Mouse (Mus musculus) ES-E14 (cell line): ENCODE data around the gene Nav1. TPM values are rescaled to one million over a fixed set of nuclear protein-coding genes. Genes with fewer than 3 reads are reported as not detected.

Experiments used
- DNase-seq: peaks from one replicate; pipeline ENCODE4 v3.0.0-alpha.2; 2013; ENCODE audit warnings: low read depth, low spot score
- H3K27ac ChIP-seq: 2 replicates; pipeline ENCODE4 v1.5.1; 2012; ENCODE audit warnings: low read depth, mild to moderate bottlenecking, low read length, moderate library complexity, mixed read lengths; ENCODE audit not compliant: poor library complexity, insufficient read depth, severe bottlenecking
- H3K36me3 ChIP-seq: 2 replicates; pipeline ENCODE4 v1.6.1; 2012; ENCODE audit warnings: mild to moderate bottlenecking, low read length, moderate library complexity, mixed read lengths; ENCODE audit not compliant: control insufficient read depth, poor library complexity, insufficient read depth, severe bottlenecking
- H3K4me1 ChIP-seq, 2 experiments: fragments of 150-350 bp in 1 of 2; sonication (generic) in 1 of 2; 2 replicates each; pipeline ENCODE4 v1.6.1; 2012; ENCODE audit warnings: low read length in 2 of 2, mild to moderate bottlenecking in 1 of 2, mixed read lengths in 1 of 2; ENCODE audit not compliant: control insufficient read depth in 2 of 2, insufficient read depth in 2 of 2, poor library complexity in 1 of 2
- H3K4me3 ChIP-seq, 2 experiments: fragments of 150-350 bp in 1 of 2; sonication (generic) in 1 of 2; 2 replicates each; pipeline ENCODE4 v1.5.1; 2012; ENCODE audit warnings: low read length in 2 of 2, low read depth in 1 of 2, mild to moderate bottlenecking in 1 of 2, mixed read lengths in 1 of 2; ENCODE audit not compliant: insufficient read depth in 1 of 2, poor library complexity in 1 of 2, severe bottlenecking in 1 of 2
- H3K9ac ChIP-seq: 2 replicates; pipeline ENCODE4 v1.6.1; 2012; ENCODE audit warnings: low read depth, mild to moderate bottlenecking, low read length, mixed read lengths; ENCODE audit not compliant: poor library complexity, insufficient read depth, severe bottlenecking
- H3K9me3 ChIP-seq: fragments of 150-350 bp; sonication (generic); 2 replicates; pipeline ENCODE4 v1.6.1; 2012; ENCODE audit warnings: low read depth, mild to moderate bottlenecking, low read length; ENCODE audit not compliant: control insufficient read depth, insufficient read depth
- CHD2 ChIP-seq: IDR thresholded peaks from 2 replicates; pipeline ENCODE4 v1.6.1; 2014; ENCODE audit warnings: mild to moderate bottlenecking, low read depth, low read length, inconsistent platforms
- HCFC1 ChIP-seq: IDR thresholded peaks from 2 replicates; pipeline ENCODE4 v1.6.1; 2012; ENCODE audit warnings: low read length, inconsistent platforms, borderline replicate concordance; ENCODE audit not compliant: insufficient read depth
- MAFK ChIP-seq: IDR thresholded peaks from 2 replicates; pipeline ENCODE4 v1.6.1; 2014; ENCODE audit warnings: mild to moderate bottlenecking, low read depth, low read length, inconsistent platforms; ENCODE audit not compliant: insufficient read depth
- ZC3H11A ChIP-seq: IDR thresholded peaks from 2 replicates; pipeline ENCODE4 v1.6.1; 2012; ENCODE audit warnings: low read depth, mild to moderate bottlenecking, inconsistent platforms, low read length, borderline replicate concordance
- ZNF384 ChIP-seq: IDR thresholded peaks from 2 replicates; pipeline ENCODE4 v1.6.1; 2012; ENCODE audit warnings: low read depth, low read length, inconsistent platforms
- in situ Hi-C, 2 experiments: fragments of 600-800 bp; cut with MboI; formaldehyde crosslinking; loops; one replicate each; pipeline ENCODE4 v1.15.1; 2025; ENCODE audit warnings: low sequenced_read_pairs in 2 of 2, inconsistent platforms in 1 of 2; ENCODE audit not compliant: unreplicated experiment in 2 of 2
- total RNA-seq: library from RNA; depleted of rRNA; stranded (reverse); fragments of 300-350 nt; gene quantifications from 2 replicates; pipeline ENCODE4 v1.2.3, GENCODE M21; 2012

Gene Nav1
- total RNA-seq, 1 experiment = 11.4 TPM

- Histone ChIP-seq H3K36me3 (peaks cover 6% of the 10 kb centered on the region; the same call in 1 of the 2 replicates), H3K27ac (no peak overlapping the region), H3K9me3 (no peaks in the 10 kb centered on the region), H3K9ac (no peak overlapping the region), H3K4me1 (peaks cover 0 to 3% of the 10 kb centered on the region in 2 experiments; a peak in 2 of 4 replicates), H3K4me3 (no peak overlapping the region)
- TF ChIP-seq MAFK = no peak
- no peak for TF ChIP-seq CHD2
- TF ChIP-seq HCFC1 = no peak
- TF ChIP-seq ZC3H11A = no peak
- no peak for DNase-seq
- in situ Hi-C loops = no loop called here
These were observed 123.1 kb downstream of the Nav1 start for GRCm38 (mm10) chr1:135483971-135484370.

DNA sequence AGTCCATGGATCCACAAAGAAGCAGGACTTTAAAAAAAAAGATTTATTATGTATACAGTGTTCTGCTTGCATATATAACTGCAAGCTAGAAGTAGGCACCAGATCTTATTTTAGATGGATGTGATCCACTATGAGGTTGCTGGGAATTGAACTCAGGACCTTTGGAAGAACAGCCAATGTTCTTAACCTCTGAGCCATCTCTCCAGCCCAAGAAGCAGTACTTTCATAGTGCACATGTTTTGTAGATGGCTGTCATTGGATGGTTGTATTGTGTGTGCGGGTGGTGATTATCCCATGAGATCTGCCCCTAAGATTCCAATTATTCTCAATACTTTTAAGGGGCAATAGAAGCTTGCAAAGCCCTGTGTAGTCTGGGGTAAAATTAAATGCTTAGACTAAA, 124.4 kb downstream of the Nav1 start:
- TF ChIP-seq CHD2 (no peak), ZNF384 (no peak), HCFC1 (no peak), ZC3H11A (no peak)
- H3K9me3 ChIP-seq = no peaks in the 10 kb centered on the region
- DNase-seq = no peak
- H3K36me3 ChIP-seq = peaks cover 6% of the 10 kb centered on the region
- no peak overlapping the region for H3K27ac ChIP-seq
- in situ Hi-C loops = no loop called here
- H3K9ac ChIP-seq = no peak overlapping the region
- peaks cover 0 to 6% of the 10 kb centered on the region in 2 experiments; a peak in 2 of 4 replicates for H3K4me1 ChIP-seq
- H3K4me3 ChIP-seq = no peak overlapping the region

GRCm38 (mm10) chr1:135481656-135482055, 125.4 kb downstream of the Nav1 start:
- peaks cover 0 to 6% of the 10 kb centered on the region in 2 experiments; a peak in 2 of 4 replicates for H3K4me1 ChIP-seq
- H3K36me3 ChIP-seq = peaks cover 9% of the 10 kb centered on the region
- no peak overlapping the region for H3K27ac ChIP-seq
- no peak overlapping the region for H3K9ac ChIP-seq
- H3K9me3 ChIP-seq = no peaks in the 10 kb centered on the region
- no peak for DNase-seq
- no peak for TF ChIP-seq ZNF384
- no peak for TF ChIP-seq MAFK
- no peak for TF ChIP-seq HCFC1
- no peak for TF ChIP-seq ZC3H11A
- no peak for TF ChIP-seq CHD2
- in situ Hi-C loops = no loop called here
- H3K4me3 ChIP-seq = no peak overlapping the region

DNA sequence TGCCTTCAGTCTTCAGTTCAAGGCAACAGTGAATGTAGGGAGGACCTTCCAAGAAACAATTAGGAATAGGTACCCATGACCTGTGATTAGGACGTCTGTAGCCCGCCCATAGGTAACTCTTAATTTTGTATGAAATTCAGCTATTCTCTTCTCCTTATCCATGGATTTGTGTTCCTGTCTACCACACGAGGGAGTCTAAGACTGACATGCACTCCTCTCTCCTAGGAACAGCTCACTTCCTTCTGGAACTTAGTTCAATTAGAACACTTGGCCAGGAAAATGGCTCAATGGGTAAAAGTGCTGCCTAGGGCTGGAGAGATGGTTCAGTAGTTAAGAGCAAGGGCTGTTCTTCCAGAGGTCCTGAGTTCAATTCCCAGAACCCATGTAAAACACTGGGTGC, 126.3 kb downstream of the Nav1 start:
- H3K36me3 ChIP-seq = peaks cover 9% of the 10 kb centered on the region
- H3K9ac ChIP-seq = no peak overlapping the region
- DNase-seq = no peak
- TF ChIP-seq ZNF384 (no peak), ZC3H11A (no peak), HCFC1 (no peak), MAFK (no peak), CHD2 (no peak)
- no peaks in the 10 kb centered on the region for H3K9me3 ChIP-seq
- in situ Hi-C loops = no loop called here
- H3K27ac ChIP-seq = no peak overlapping the region
- peaks cover 0 to 6% of the 10 kb centered on the region in 2 experiments; a peak in 2 of 4 replicates for H3K4me1 ChIP-seq
- H3K4me3 ChIP-seq = no peak overlapping the region

DNA sequence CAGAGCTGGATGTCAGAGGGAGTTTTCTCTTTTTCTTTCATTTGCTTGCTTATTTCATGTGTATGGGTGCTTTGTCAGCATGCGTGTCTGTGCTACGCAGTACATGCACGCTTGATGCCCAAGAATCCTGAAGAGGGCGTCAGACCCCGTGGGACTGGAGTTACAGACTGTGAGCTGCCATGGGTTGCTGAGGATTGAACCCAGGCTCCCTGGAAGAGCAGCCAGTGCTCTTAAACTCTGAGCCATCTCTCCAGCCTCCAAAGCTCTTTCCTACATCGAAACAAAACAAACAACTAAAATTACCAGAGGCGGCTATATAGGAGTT, 131.6 kb downstream of the Nav1 start:
- Histone ChIP-seq H3K36me3 (peaks cover 17% of the 10 kb centered on the region), H3K27ac (no peak overlapping the region), H3K9me3 (no peaks in the 10 kb centered on the region), H3K4me3 (no peak overlapping the region), H3K4me1 (peaks cover 2 to 11% of the 10 kb centered on the region in 2 experiments; a peak in 1 of 4 replicates), H3K9ac (no peak overlapping the region)
- TF ChIP-seq CHD2 (no peak), MAFK (no peak), ZC3H11A (no peak), ZNF384 (no peak), HCFC1 (no peak)
- no peak for DNase-seq
- in situ Hi-C loops = no loop called here
